Mouse (Mus musculus) telencephalon, adult 2 months (tissue): ENCODE results near the gene Flvcr1.
A peak's percentile ranks its signal among the peaks of the same experiment; 100 is the strongest.
"Not testable (repeated sequence)": the region's sequence is repeated elsewhere in the genome, so short reads cannot be mapped to it uniquely, and the experiment has no call there.

Experiments
- DNase-seq: peaks from one replicate; pipeline ENCODE4 v3.0.0-alpha.2; 2011; ENCODE audit warnings: low read depth, low spot score

Flvcr1 gene

DNA sequence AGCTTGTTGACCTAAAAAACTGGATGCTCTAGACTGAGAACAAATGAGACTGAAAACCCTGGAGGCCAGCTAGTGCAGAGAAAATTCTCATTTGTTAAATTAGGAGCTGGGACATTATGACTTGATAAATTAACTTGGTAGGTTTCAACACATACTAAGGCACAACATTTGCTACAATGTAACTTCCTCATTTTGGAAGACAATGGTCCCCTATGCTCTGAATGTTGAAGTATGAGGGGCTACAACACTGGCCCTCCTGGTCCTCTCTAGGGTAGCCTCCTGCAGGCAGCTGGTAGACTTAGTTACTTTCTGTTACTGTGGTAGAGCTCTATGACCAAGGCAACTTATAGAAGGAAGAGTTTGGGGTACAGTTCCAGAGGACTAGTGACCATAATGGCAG lies 15.4 kb upstream of the Flvcr1 start:
- DNase-seq = no peak

DNA sequence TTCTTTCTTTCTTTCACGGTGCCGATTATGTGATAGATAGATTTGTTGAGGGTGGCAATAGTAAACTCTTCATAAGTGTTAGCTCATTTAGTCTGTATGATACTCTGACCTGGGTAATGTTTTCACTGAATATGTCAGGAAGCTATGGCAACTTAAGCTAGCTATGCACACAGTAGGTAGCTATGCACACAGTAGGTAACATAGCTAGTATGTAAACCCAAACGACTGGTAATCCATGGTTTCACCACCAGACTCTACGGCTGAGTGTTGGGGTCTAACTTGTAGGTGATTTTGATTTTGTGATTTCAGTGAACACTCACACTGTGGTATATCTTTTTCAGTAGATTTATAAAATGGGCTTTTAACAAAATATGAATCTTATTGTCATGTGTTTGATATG lies 12.0 kb upstream of the Flvcr1 start:
- DNase-seq = no peak

DNA sequence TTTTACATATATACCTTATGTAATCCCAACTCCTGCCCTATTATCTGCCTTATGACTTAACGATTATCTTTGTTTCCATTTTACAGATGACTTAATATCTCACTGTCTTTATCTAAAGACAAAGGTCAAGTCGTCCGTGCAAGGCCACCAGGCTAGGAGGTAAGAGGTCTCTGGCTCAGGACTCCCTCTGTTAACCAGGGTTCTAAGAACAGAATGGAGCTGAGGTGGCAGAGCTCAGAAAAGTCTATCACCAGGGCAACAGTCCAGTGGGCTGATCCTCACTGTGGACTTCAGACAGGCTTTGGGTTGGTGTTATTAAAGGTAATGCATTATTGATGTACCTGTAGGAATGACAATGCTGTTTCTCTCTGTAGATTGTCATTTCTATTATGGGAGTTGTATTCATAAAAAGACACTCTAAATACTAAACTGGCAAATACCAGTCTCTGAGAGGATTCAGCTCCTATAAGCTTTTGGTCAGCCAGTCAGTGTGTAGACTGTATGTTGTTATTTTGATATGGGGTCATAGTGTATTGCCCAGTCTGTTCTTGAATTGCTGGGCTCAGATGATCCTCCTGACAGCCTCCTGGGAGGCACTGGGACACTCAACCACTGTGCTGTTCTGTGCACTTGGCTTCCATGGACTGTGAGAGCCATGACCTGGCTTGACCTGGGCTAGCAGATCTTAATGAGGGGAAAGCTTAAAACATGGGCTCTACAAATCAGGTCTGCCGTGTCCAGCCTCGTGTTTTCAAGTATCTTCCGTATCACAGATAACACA lies 10.8 kb upstream of the Flvcr1 start, which contains the start of gene Spata45:
Gene Spata45 (plus strand): TSS at position 86 of the 781 bp plus-strand sequence.
- no peak for DNase-seq

DNA sequence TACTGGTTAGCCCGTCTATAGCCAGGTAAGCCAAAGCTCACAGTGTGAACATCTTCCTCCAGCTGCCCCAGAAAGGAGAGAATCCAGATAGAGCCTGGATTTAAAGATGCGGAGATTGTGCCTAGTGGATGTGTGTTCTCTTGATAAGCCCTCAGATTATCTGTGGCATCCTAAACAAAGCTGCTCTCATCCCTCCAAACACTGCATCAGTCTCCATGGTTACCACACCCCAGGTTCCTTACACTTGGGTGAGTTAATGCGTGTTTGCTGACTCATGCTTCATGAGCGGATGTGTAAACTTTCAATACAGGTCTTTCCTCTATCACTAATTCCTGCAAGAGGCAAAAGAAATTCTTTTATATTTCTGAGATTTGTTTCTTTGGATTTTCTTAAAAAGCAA lies 9.7 kb upstream of the Flvcr1 start:
- peak; percentile 28 for DNase-seq

DNA sequence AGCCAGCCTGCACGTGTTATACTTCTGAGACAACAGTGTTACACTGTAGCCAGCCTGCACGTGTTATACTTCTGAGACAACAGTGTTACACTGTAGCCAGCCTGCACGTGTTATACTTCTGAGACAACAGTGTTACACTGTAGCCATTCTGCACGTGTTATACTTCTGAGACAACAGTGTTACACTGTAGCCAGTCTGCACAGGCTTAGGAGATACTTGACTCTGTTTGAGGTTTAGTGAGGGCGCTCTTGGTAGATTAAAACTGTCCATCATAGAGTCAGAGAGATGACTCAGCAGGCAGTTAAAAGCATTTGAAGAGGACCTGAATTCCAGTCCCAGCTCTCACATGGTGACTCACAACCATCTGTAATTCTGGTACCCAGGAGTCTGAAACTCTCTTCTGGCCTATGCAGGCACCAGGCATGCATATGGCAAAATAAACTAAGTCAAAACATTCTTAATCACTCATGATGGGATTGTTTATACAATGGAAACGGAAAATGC lies 5.0 kb upstream of the Flvcr1 start:
- DNase-seq = not testable (repeated sequence)

DNA sequence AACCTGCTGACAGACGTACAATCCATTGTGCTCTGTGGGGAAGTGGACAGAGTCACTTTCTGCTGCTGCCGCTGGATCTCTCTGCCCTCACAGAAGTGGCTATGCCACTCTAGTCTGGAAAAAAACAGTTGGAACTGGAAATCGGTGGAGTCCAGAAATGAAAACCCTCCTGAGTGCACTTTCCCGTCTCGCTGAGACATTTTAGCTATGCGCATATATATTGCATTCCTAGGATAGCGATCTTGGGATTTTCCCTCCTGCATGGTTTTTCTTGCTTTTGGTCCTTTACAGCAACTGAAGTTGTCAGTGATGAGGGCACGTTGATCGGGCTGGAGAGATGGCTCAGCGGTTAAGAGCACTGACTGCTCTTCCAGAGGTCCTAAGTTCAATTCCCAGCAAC lies 4.2 kb upstream of the Flvcr1 start:
- DNase-seq = no peak

DNA sequence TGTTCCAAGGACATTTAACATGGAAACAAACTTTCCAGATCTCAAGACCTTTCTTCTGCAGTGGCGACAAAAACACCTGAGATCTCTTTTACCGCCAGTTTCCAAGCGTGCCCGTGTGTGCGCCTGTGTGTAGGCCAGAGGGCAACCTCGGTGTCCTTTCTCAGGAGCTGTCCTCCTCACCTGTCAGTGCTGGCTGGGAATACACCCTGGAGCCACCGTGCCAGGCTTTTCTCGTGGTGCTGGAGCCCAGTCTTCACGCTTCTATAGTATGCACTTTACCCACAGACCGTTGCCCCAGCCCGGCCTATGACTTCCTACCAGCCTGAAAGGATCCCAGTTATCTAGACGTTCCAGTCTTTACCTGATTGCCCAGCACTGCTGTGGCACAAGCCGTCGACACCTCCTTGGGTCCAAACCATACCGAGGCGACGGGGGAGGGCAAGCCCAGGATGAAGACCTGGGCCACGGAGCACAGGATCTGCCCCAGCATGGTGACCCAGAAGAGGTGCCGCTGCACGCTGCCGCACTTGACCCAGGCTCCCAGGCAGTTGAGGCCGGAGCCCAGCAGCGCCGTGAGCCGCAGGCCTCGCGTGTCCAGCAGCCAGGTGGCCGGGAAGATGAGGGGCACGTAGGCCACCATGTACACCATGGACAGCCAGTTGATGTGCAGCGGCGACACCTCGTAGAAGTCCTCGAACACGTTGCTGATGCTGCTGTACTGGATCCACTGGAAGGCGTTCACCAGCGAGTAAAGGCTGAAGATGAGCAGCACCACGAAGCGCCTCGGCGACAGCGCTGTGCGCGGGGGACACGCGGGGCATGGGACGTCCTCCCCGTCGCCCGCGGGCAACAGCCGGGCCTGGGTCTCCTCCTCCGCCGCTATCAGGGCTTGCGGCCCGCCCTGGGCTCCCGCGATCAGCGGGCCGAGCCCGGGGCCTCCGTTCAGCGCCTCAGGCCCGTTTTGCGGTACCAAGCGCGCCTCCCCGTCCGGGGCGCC lies 644 bp downstream of the Flvcr1 start:
- DNase-seq = no peak

DNA sequence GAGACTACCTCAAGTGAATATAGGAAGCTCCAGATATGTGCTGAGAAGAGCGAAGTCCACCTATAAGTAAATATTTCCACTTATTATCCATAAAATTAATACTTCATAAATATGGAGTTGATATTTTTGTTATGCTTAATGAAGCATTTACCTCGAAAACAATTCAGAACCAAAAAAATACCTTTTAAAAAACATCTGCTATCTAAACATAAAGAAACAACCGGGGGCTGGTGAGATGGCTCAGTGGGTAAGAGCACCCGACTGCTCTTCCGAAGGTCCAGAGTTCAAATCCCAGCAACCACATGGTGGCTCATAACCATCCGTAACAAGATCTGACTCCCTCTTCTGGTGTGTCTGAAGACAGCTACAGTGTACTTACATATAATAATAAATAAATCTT lies 2.2 kb downstream of the Flvcr1 start:
- DNase-seq = not testable (repeated sequence)

DNA sequence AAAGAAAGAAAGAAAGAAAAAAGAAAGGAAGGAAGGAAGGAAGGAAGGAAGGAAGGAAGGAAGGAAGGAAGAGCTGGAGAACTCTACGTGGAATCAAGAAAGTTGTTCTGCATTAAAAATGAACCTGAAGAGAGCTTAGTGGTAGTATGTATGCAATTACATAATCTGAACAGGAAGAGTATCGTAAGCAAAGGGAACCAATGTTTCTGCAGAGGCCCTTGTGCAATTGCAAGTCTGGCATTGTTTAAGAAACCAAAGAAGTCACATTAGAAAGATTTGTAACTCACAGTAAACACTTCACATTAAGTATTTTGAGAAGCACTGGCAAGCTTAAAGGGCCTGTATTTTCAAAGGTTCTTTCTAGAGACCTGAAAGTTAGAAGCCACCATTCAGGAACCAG lies 2.8 kb downstream of the Flvcr1 start:
- no peak for DNase-seq

DNA sequence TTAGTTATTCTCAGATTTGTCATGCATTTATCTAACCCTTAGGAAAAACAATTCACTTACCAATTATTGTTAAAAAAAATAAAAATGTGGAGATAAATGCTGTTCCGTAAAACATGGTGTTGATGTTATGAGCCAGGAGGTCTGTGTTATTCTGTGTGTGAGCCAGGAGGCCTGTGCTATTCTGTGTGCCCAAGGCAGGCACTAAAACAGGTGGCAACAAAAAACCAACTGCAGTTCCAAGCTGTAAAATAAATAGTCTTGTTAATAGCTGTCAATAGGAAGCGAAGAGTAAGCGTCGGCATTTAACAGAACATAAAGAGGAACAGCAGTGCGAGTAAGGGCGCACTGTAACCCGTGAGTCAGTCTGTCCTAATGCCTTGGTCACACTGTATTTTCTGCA lies 4.9 kb downstream of the Flvcr1 start:
- no peak for DNase-seq

DNA sequence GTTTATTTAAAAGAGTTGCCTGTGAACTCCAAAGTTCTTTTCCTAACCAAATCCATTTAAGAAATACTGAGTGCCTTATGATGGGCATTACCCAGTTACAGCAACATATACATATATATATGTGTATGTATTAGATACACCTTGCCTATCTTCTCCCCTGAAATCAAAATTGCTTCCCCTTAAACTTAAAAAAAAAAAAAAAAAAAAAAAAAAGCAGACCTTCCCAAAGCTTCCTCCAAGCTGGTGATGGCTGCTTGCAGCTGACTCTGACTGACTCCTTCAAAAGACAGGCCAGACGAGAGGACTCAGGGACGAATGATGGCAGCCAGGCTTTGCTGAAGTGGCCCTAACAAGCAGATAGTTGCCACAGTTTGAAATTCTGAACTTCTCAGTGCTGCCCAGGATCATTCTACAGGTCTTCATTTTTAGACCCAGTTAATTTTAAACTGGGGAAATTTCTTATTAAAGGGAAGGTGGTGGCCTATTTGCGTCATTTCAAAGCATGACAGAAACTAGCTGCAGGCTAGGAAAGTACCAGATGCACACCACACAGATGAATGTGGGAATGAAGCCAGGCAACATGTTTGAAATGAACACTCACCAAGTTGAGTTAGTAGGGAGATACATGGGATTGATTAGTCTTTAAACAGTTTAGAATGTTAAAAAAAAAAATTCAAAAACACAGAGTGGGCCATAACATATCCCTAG lies 5.6 kb downstream of the Flvcr1 start:
- no peak for DNase-seq

DNA sequence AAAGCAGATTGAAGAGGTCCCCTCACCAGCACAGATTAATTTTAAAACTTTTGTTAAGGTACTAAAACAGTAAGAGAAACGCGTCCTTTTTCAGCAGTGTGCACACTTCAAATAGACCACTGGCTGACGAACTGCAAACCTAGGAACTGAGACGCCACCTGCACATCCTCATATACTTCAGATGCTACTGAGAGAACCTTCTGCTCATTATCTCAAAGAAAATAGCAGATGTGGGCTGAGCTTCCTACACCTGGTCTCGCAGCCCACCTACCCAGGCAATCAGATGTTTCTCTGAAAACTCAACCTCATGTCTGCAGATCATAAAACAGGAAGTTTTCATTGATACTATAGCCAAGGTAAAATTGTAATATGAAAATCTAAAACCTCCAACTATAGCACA lies 6.2 kb downstream of the Flvcr1 start:
- no peak for DNase-seq

DNA sequence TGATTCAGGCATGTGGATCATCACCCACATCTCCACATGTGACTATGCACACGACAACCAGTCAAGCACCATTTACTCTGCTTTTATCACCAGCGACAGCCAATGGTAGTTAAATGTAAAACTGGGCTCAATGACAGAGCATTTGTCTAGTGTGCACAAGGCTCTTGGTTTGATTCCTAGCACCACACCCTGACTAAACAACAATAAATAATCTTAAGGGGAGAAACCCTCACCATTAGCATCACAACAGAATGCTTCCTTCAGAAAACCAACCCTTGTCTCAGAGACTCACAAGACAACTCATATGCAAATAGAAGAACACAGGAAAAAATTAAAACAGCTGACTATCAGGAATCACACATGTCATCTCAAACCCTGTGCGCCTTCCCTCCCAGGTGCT lies 11.7 kb downstream of the Flvcr1 start:
- no peak for DNase-seq

DNA sequence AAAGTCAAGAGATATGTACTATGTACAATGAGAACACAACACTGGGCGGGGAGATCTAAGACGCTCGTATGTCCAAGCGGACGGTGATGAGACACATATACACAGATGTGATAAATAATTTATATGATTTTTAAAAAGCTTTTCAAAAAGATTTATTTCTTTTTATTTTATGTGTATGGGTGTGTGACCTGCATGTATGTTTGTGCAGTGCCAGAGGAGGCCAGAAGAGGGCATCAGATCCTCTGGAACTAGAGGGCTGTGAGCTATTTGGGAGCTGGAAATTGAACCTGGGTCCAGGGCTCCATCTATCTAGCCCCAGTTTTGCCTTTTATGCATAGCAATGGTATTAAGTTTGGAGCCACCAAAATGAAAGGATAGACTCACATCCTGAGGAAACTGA lies 17.3 kb downstream of the Flvcr1 start:
- no peak for DNase-seq

DNA sequence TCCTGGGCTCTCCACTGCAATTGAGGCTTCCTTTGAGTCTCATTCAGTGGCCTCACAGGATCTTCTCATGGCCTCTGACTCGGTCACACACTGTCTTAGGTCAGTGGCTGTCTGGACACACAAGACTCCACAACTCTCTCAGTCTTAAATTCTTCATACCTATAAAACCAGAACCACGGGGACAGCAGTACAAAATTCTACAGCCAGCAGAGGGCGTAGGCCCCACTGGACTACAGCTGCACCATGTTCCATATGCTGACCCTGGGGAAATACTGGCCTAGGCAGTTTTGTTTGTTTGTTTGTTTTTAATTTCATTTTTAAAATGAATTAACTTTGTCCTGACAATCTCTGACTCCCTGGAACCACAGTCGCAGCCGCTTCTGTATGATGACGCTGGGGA lies 23.8 kb downstream of the Flvcr1 start:
- no peak for DNase-seq

DNA sequence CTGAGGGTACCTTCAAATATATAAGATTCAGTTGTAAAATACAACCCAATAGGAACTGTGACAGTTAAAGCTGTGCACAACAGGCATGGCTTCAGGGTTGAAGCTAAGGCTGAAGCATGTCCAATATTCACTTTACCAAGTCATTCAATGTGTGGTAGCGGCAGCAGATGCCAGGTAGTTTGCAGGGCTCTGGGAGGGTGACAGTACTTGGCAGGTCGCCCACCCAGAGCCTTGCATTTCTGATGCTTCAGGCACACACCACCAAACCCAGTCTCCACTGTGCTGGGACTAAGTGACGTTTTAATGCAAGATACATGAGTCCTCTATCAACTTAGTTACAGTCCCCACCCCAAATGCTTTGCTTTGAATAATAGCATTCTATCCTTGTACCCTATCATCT lies 25.3 kb downstream of the Flvcr1 start:
- no peak for DNase-seq

DNA sequence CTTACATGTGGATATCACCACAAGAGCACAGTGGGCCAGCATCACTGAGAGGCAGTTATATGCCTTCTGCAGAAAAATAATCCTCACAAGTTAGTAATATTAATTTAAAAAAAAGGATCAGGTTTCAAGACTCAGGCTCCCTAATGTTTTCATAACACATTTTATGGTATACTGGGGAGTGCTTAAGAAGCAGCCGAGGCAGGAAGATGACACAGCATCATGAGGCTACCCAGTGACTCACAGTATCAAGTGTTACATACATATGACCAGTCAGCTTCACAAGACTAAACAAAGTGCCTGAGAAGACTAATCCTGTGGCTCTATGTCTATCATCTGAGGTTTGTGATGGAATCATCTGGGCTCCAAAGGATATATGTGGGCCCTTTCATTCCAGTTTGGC lies 27.9 kb downstream of the Flvcr1 start:
- no peak for DNase-seq

DNA sequence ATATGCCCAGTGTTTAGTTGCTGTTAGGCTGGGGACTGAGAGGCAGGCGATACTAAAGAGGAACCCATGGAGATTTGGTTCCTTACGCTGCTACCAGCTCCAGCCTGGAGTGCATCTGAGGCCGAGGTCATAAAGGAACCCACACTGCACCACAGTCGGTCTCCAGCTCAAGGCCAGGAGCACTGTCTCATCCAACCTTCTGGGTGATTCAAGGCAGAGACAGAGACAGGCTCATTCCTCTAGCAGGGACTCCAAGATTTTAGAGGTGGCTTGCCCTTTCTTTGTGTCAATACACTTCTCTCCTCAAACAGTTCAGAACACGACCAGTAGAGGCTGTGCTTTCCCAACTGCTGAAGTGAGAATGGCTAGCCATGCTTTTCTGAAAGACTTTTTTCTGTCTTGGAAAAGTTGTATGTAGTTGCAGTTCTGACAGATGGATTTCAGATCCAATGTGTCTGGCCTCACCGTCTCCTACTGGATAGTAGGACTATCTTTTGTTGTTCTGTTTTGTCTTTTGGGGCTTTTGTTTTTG lies 29.5 kb downstream of the Flvcr1 start:
- no peak for DNase-seq

DNA sequence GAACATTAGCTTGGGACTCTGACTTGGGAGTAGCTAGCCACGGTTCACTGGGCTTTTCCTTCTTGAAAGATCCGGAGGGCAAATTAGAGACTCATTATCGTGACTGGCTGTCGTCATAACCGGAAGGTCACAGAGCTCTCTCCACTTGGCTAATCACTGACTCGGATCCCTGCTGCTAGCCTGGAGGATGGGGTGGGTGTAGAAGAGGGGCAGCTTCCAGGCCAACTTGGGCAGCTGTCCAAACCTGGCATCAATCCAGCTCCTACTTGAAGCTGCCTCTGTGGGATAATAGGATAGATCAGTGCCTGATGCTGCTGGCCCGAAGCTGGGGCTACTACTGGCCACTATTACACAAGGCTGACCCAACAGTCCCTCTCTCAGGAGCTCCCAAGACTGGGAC lies 30.4 kb downstream of the Flvcr1 start:
- DNase-seq = no peak

DNA sequence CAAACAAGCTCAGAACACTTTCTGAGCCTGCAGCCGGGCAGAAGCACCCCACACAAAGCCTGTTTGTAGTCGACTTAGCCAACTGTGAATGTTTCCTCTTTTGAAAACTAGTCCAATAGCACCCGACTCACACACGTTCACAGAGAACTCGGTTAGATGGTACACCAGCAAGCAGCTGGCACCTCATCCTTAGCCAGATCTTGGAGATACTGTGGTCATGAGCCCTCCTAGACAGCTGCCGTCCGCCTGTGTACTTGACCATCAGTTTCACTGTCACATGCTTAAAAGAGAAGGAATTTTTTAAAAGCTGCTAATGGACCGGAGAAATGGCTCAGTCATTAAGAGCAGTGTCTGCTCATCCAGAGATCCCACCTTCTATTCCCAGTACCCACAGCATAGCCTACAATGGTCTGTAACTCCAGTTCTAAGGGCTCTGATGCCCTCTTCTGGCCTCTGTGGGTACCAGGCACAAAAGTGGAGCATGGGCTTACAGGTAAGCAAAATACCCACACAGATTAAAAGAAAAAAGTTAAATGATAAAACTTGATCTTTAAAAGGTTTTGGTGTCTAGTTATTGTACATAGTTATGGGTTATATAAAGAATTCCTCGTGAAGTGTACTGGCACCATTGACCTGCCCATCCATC lies 36.4 kb downstream of the Flvcr1 start:
- no peak for DNase-seq

DNA sequence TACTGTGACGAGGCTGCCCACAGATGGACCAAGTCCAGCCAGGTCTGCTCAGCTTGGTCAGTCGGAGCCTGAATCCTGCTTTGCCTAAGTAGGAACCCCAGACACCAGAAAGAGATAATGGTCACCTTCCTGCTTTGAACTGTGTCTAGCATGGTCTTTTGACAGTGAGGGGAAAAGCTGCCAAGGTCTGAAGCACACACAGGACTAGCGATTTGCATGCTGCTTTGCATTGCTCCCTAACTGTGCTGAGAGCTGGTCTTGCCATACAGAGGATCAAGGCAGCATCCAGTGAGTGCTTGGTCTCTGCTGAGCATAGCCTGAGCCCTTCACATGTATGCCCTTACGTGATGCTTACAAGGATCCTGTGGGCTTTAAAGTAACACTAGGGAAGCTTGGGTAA lies 44.5 kb downstream of the Flvcr1 start:
- no peak for DNase-seq
